ENCODE assay signal across 27 mouse cellular contexts in the genomic region with DNA sequence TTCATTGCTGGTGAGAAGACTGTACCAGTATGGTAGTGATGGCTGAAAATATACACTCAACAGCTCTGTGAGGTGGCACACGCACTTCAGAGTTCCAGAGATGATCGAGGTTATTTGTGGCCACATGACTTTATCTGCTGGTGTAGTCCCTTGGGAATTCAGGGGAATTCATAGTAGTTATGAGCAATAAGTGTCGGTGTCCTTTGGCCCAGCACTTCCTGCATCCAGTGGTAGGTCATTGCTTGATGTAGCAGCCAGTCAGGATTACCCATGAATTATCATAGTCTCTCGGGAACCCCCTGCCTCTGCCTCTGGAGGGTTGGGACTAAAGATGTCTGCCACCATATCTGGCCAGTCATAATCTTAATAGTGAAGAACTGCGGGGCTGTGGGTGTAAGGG.
A peak's percentile ranks its signal among the peaks of the same experiment; 100 is the strongest.
DNase-seq lines count a peak whose midpoint lies in the region; ATAC-seq and TF ChIP-seq lines count a peak whose summit lies in the region.
"Had no signal": no experiment of that assay in that cellular context is flagged by ENCODE, and none has a peak within 500 bp of the region (broad histone marks: within the 10 kb centered on the region; RNA-seq: fewer than 3 reads in every experiment).

No protein-coding gene starts in this region.

- no peak overlapping the region for H3K4me2 ChIP-seq in hindbrain, embryonic 13.5 days
- H3K4me2 ChIP-seq: forebrain, embryonic 15.5 days; limb, embryonic 13.5 days; liver, embryonic 12.5 days; midbrain, embryonic 12.5 days had no signal

- DNase-seq in heart, adult 11 months, result peak; percentile 91
- DNase-seq in heart, postnatal 14 days, result no peak
- DNase-seq in hindbrain, embryonic 10.5 days (ENCODE audit: low spot score), result no peak
- no peak for DNase-seq in testis, postnatal 10 days (ENCODE audit: low spot score)
- no peak for DNase-seq in cerebellum, adult 2 months
- no peak for DNase-seq in midbrain, embryonic 10.5 days (ENCODE audit: low spot score)
- DNase-seq: adrenal gland, postnatal 10 days; cerebellum, adult 8-10 months; cerebellum, postnatal 36 days; gastrocnemius, postnatal 14 days; heart, adult 18-20 months; layer of hippocampus, postnatal 36 days; lung, adult 18-20 months; lung, postnatal 14 days; retina, postnatal 1 day; right cerebral cortex, postnatal 25 days; spleen, adult 18-20 months; thymus, adult 18-20 months; thymus, postnatal 36 days had no signal

- ATAC-seq in hindbrain, embryonic 13.5 days (ENCODE audit: low FRiP score), result no peak
- ATAC-seq: forebrain, embryonic 15.5 days; hindbrain, postnatal 0 days; intestine, embryonic 16.5 days; liver, embryonic 12.5 days had no signal

- WGBS in hindbrain, embryonic 13.5 days, result 88% methylated on average over 5 of the region's 5 CpGs
- WGBS in hindbrain, embryonic 10.5 days, result 93% methylated on average over 5 of the region's 5 CpGs
- WGBS in cerebellum, adult 2 months, result 86% methylated on average over 5 of the region's 5 CpGs
- WGBS in midbrain, embryonic 10.5 days, result 95% methylated on average over 5 of the region's 5 CpGs

- H3K36me3 ChIP-seq in hindbrain, embryonic 13.5 days, result peaks cover 41% of the 10 kb centered on the region
- H3K36me3 ChIP-seq in hindbrain, embryonic 10.5 days, result peaks cover 43% of the 10 kb centered on the region
- no peaks in the 10 kb centered on the region for H3K36me3 ChIP-seq in testis, adult 2 months (ENCODE audit: control insufficient read depth, insufficient read depth, low read length)
- H3K36me3 ChIP-seq in midbrain, embryonic 10.5 days, result peaks cover 56% of the 10 kb centered on the region
- H3K36me3 ChIP-seq: forebrain, embryonic 15.5 days had no signal

- TF ChIP-seq CTCF in testis, adult 2 months (IDR thresholded peaks at IDR 0.05; ENCODE audit: control insufficient read depth, insufficient read depth, insufficient replicate concordance, low read depth, low read length), result no peak
- no peak for TF ChIP-seq CTCF in cerebellum, adult 2 months (IDR thresholded peaks at IDR 0.05; ENCODE audit: borderline replicate concordance, insufficient read depth, low read depth, low read length)

- no peak overlapping the region for H3K9ac ChIP-seq in hindbrain, embryonic 13.5 days
- H3K9ac ChIP-seq: forebrain, embryonic 15.5 days; limb, embryonic 13.5 days; liver, embryonic 12.5 days; midbrain, embryonic 12.5 days had no signal

- no peaks in the 10 kb centered on the region for H3K27me3 ChIP-seq in hindbrain, embryonic 13.5 days
- no peaks in the 10 kb centered on the region for H3K27me3 ChIP-seq in hindbrain, embryonic 10.5 days (ENCODE audit: insufficient read depth, poor library complexity, severe bottlenecking)
- H3K27me3 ChIP-seq in testis, adult 2 months (ENCODE audit: control insufficient read depth, insufficient read depth, low read length), result no peaks in the 10 kb centered on the region
- H3K27me3 ChIP-seq in cerebellum, adult 2 months (ENCODE audit: control insufficient read depth, insufficient read depth, low read length), result no peaks in the 10 kb centered on the region
- no peaks in the 10 kb centered on the region for H3K27me3 ChIP-seq in midbrain, embryonic 10.5 days (ENCODE audit: low read depth, poor library complexity, severe bottlenecking)
- H3K27me3 ChIP-seq: forebrain, embryonic 15.5 days; limb, embryonic 13.5 days; liver, embryonic 12.5 days; midbrain, embryonic 12.5 days had no signal

- peaks cover 22% of the 10 kb centered on the region for H3K4me1 ChIP-seq in hindbrain, embryonic 13.5 days (replicated peaks)
- 0 out of 2 replicates have a peak, but pooled peaks cover 2% of the 10 kb centered on the region for H3K4me1 ChIP-seq in hindbrain, embryonic 10.5 days (replicated peaks)
- H3K4me1 ChIP-seq in testis, adult 2 months (ENCODE audit: control insufficient read depth, insufficient read depth, low read length), result peaks cover 2% of the 10 kb centered on the region; the same call in 1 of the 2 replicates
- no peaks in the 10 kb centered on the region for H3K4me1 ChIP-seq in cerebellum, adult 2 months (ENCODE audit: control insufficient read depth, insufficient read depth, low read length)
- no peaks in the 10 kb centered on the region for H3K4me1 ChIP-seq in midbrain, embryonic 10.5 days
- H3K4me1 ChIP-seq: limb, embryonic 13.5 days; liver, embryonic 12.5 days; midbrain, embryonic 12.5 days had no signal

- H3K27ac ChIP-seq in hindbrain, embryonic 13.5 days, result 0 out of 2 replicates have a peak overlapping the region, but pooled peaks have one; percentile 55
- H3K27ac ChIP-seq in hindbrain, embryonic 10.5 days, result no peak overlapping the region
- H3K27ac ChIP-seq in testis, adult 2 months (ENCODE audit: control insufficient read depth, insufficient read depth, low read depth, low read length), result no peak overlapping the region
- H3K27ac ChIP-seq in cerebellum, adult 2 months (ENCODE audit: insufficient read depth, low read length), result no peak overlapping the region
- no peak overlapping the region for H3K27ac ChIP-seq in midbrain, embryonic 10.5 days (replicated peaks)
- H3K27ac ChIP-seq: hindbrain, postnatal 0 days; limb, embryonic 13.5 days; liver, embryonic 12.5 days; midbrain, embryonic 12.5 days had no signal

- H3K4me3 ChIP-seq in hindbrain, embryonic 13.5 days, result no peak overlapping the region
- H3K4me3 ChIP-seq in hindbrain, embryonic 10.5 days, result no peak overlapping the region
- H3K4me3 ChIP-seq in testis, adult 2 months (ENCODE audit: control insufficient read depth, low read depth, low read length), result peak overlapping the region; percentile 57
- no peak overlapping the region for H3K4me3 ChIP-seq in cerebellum, adult 2 months (replicated peaks; ENCODE audit: insufficient read depth, low read depth, low read length)
- H3K4me3 ChIP-seq in midbrain, embryonic 10.5 days, result no peak overlapping the region
- H3K4me3 ChIP-seq: forebrain, embryonic 15.5 days; limb, embryonic 13.5 days; liver, embryonic 12.5 days; midbrain, embryonic 12.5 days had no signal

- H3K9me3 ChIP-seq in hindbrain, embryonic 13.5 days, result no peaks in the 10 kb centered on the region
- H3K9me3 ChIP-seq in hindbrain, embryonic 10.5 days, result 0 out of 2 replicates have a peak, but pooled peaks cover 3% of the 10 kb centered on the region
- H3K9me3 ChIP-seq in midbrain, embryonic 10.5 days (replicated peaks), result no peaks in the 10 kb centered on the region
- H3K9me3 ChIP-seq: forebrain, embryonic 15.5 days; limb, embryonic 13.5 days; liver, embryonic 12.5 days; midbrain, embryonic 12.5 days had no signal

- TF ChIP-seq POLR2A in testis, adult 2 months (IDR thresholded peaks at IDR 0.05; ENCODE audit: control insufficient read depth, low read depth, low read length), result no peak
- TF ChIP-seq POLR2A in cerebellum, adult 2 months (IDR thresholded peaks at IDR 0.05; ENCODE audit: borderline replicate concordance, insufficient read depth, low read length), result no peak

- intact Hi-C loops in heart, postnatal 14 days (cut with DNase I), result no loop called here
